Mouse (Mus musculus): ENCODE results near the gene Sergef. TPM values are rescaled to one million over a fixed set of nuclear protein-coding genes. Genes with fewer than 3 reads are reported as not detected.

Sergef gene
- total and polyA plus RNA-seq, 2 experiments from 2014 or later = 46.9 to 50.7 TPM

DNA sequence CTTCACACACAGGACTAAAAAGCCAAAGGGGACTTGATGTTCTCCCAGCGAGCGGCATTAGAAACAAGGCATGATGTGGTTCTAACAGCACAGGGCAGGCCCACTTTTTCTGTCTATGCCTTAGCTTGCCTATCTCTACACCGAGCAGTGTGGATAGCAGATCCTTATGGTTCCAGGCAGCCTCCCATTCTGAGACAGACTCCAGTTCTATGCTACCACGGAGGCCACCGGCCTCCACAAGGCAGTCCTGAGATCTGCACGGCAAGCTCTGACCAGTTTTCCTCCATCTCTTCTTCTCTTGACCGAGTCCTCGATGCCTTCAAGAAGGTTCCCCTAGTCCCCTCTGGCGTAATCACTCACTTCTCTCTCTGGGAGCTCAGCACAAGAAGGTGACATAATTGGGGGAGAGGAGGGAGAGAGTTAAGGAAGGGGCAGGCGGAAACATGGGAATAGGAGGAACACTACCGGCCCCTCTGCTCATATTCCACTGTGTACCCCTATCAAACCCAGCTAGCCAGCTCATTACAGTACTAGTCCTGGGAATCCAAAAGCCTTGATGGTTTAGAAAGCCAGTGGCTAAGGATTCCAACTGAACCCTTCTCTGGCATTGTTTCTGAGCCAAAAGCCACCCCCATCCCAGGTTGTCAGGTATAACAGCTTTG lies 104.7 kb downstream of the Sergef start:
- Histone ChIP-seq H3K9ac (no peak overlapping the region), H3K27me3 (ENCODE audit: insufficient read depth, low read length) (no peaks in the 10 kb centered on the region), H3K4me1 (ENCODE audit: insufficient read depth) (0 out of 2 replicates have a peak, but pooled peaks cover 7% of the 10 kb centered on the region), H3K36me3 (ENCODE audit: insufficient read depth) (no peaks in the 10 kb centered on the region), H3K27ac (ENCODE audit: low read depth, low read length) (peak overlapping the region; percentile 36; the same call in 1 of the 2 replicates), H3K4me2 (ENCODE audit: low read depth) (no peak overlapping the region), H3K9me3 (ENCODE audit: low read length) (no peaks in the 10 kb centered on the region), H3K4me3 (ENCODE audit: low read depth, low read length) (no peak overlapping the region)
- DNase-seq (no peak), ATAC-seq (peak; percentile 34)
- no peak for TF ChIP-seq CTCF (IDR thresholded peaks at IDR 0.05; ENCODE audit: low read depth)
- 77% methylated on average over 11 of the region's 11 CpGs for WGBS

DNA sequence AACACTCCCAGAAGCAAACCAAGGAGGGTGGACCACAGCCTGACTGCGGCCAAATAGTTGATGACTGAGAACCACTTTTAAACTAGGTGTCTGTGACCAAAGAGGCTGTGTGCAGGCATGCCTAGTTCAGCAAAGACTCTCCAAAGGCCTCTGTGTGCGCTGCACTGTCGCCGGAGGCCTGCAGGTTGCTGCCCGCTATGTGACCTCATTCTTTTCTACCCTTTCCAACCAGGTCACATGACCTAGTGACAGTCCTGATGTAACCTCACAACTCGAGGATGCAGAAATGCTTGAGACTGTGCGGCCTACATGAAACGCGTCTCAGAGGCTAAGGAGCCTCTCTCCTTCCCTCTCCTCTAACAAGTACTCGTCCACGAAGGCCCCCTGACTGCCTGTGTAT lies 106.1 kb downstream of the Sergef start:
- 0 out of 2 replicates have a peak, but pooled peaks cover 7% of the 10 kb centered on the region for H3K4me1 ChIP-seq (ENCODE audit: insufficient read depth)

DNA sequence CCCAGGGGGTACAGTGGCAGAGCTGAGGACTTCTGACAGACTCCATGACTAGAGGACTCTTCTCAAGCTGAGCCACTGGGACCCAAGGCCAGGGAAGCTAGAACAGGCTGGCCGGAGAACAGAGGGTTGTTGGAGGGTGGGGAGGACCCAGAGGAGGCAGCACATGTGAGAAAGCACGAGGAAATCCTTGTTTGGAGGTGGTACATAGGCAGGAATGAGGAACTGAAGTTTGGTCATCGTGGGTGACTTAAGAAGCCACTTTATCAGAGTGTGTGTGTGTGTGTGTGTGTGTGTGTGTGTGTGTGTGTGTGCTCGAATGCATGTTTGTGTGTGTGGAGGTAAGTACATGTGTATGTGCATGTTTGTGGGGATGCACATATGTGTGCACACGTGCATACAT lies 108.3 kb downstream of the Sergef start:
- Histone ChIP-seq H3K27ac (ENCODE audit: low read depth, low read length) (no peak overlapping the region), H3K4me2 (ENCODE audit: low read depth) (no peak overlapping the region), H3K9ac (no peak overlapping the region), H3K9me3 (ENCODE audit: low read length) (no peaks in the 10 kb centered on the region), H3K4me1 (ENCODE audit: insufficient read depth) (0 out of 2 replicates have a peak, but pooled peaks cover 7% of the 10 kb centered on the region), H3K4me3 (ENCODE audit: low read depth, low read length) (no peak overlapping the region), H3K36me3 (ENCODE audit: insufficient read depth) (no peaks in the 10 kb centered on the region), H3K27me3 (ENCODE audit: insufficient read depth, low read length) (no peaks in the 10 kb centered on the region)
- ATAC-seq (no peak), DNase-seq (no peak)
- no peak for TF ChIP-seq CTCF (IDR thresholded peaks at IDR 0.05; ENCODE audit: low read depth)
- 87% methylated on average over 5 of the region's 5 CpGs for WGBS

More for the DNA sequence above, 106.1 kb downstream of the Sergef start:
- no peak for DNase-seq
- no peaks in the 10 kb centered on the region for H3K27me3 ChIP-seq (ENCODE audit: insufficient read depth, low read length)
- no peak overlapping the region for H3K9ac ChIP-seq
- no peak overlapping the region for H3K27ac ChIP-seq (ENCODE audit: low read depth, low read length)
- no peak for ATAC-seq
- no peak overlapping the region for H3K4me2 ChIP-seq (ENCODE audit: low read depth)
- WGBS = 81% methylated on average over 11 of the region's 11 CpGs
- no peaks in the 10 kb centered on the region for H3K9me3 ChIP-seq (ENCODE audit: low read length)
- H3K4me3 ChIP-seq (ENCODE audit: low read depth, low read length) = no peak overlapping the region
- no peaks in the 10 kb centered on the region for H3K36me3 ChIP-seq (ENCODE audit: insufficient read depth)
- no peak for TF ChIP-seq CTCF (IDR thresholded peaks at IDR 0.05; ENCODE audit: low read depth)

DNA sequence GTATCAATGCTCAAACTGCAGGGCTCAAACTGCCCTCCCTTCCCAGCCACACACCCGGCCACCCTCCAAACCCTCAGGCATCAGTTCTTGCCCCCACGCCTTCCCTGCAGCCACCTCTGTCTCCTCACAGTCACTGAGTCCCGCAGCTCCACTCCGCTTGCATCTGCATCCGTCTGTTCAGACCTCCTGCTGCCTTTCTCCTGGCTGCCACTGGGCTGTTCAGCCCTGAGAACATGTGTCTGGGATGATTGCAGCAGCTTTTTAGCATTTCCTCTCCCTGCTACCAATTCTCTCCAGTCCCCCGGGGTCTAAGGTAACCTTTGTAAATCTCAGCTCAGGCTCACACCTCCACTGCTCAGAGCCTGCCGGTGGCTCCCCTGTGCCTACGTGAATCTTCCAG lies 109.7 kb downstream of the Sergef start:
- ATAC-seq (peak; percentile 37), DNase-seq (no peak)
- WGBS = 59% methylated on average over 8 of the region's 8 CpGs

DNA sequence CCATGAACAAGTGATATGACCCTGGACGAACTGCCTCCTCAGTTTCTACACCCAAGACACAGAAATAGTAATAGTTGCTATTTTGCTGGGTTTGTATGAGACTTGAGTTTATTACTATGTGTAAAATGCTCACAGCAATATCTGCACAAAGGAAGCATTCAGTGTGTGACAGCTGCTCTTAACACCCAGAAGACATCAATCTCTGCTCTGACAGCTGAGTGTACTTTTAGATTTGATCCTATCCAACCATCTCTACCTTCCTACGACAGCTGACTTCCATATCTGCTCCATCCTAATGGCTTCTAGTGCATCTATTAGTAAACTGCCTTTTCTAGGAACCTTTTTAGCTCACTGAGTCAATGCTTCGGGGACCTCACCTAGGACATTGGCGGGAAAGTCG lies 110.3 kb downstream of the Sergef start:
- H3K27ac ChIP-seq (ENCODE audit: low read depth, low read length) = 0 out of 2 replicates have a peak overlapping the region, but pooled peaks have one; percentile 15
- no peak overlapping the region for H3K9ac ChIP-seq
- TF ChIP-seq CTCF (IDR thresholded peaks at IDR 0.05; ENCODE audit: low read depth) = no peak
- no peak overlapping the region for H3K4me3 ChIP-seq (ENCODE audit: low read depth, low read length)
- no peaks in the 10 kb centered on the region for H3K4me1 ChIP-seq (ENCODE audit: insufficient read depth)
- no peaks in the 10 kb centered on the region for H3K9me3 ChIP-seq (ENCODE audit: low read length)
- DNase-seq (no peak), ATAC-seq (peak; percentile 52; the same call in 1 of the 2 replicates)
- no peaks in the 10 kb centered on the region for H3K36me3 ChIP-seq (ENCODE audit: insufficient read depth)
- H3K4me2 ChIP-seq (ENCODE audit: low read depth) = no peak overlapping the region
- no peaks in the 10 kb centered on the region for H3K27me3 ChIP-seq (ENCODE audit: insufficient read depth, low read length)
- 81% methylated on average over 5 of the region's 5 CpGs for WGBS

More for the DNA sequence above, 109.7 kb downstream of the Sergef start:
- 0 out of 2 replicates have a peak overlapping the region, but pooled peaks have one; percentile 15 for H3K27ac ChIP-seq (ENCODE audit: low read depth, low read length)
- H3K36me3 ChIP-seq (ENCODE audit: insufficient read depth) = no peaks in the 10 kb centered on the region
- no peak overlapping the region for H3K4me3 ChIP-seq (ENCODE audit: low read depth, low read length)
- H3K9ac ChIP-seq = no peak overlapping the region
- no peaks in the 10 kb centered on the region for H3K4me1 ChIP-seq (ENCODE audit: insufficient read depth)
- no peak overlapping the region for H3K4me2 ChIP-seq (ENCODE audit: low read depth)
- no peaks in the 10 kb centered on the region for H3K9me3 ChIP-seq (ENCODE audit: low read length)
- no peaks in the 10 kb centered on the region for H3K27me3 ChIP-seq (ENCODE audit: insufficient read depth, low read length)
- TF ChIP-seq CTCF (IDR thresholded peaks at IDR 0.05; ENCODE audit: low read depth) = 0 out of 2 replicates have a peak, but pooled peaks have one; percentile 11

DNA sequence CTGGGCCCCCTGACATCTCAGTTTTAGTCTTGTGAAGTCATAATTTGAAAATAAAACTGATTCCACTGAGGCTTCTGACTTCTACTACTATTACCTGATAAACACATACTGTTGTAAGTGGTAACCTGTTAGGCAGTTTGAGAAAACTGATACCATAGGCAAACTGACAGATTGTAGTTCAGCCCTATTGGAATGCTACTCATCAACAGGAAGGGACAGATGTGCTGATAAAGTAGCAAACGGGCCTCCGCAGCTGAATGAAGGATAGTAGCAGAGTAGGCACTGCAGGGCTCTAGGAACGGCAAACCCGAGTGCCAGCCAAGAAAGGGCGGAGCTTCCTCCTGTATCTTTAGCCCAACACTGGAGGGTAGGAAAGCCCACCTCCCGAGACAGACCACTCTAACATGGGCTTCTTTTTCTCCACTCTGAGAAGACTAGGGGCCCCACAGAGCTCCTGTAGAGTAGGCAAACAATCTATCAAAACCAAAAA lies 112.9 kb downstream of the Sergef start:
- TF ChIP-seq CTCF (IDR thresholded peaks at IDR 0.05; ENCODE audit: low read depth) = no peak
- H3K4me2 ChIP-seq (ENCODE audit: low read depth) = no peak overlapping the region
- no peak overlapping the region for H3K9ac ChIP-seq
- H3K4me3 ChIP-seq (ENCODE audit: low read depth, low read length) = no peak overlapping the region
- no peak for ATAC-seq
- H3K27me3 ChIP-seq (ENCODE audit: insufficient read depth, low read length) = no peaks in the 10 kb centered on the region
- no peak overlapping the region for H3K27ac ChIP-seq (ENCODE audit: low read depth, low read length)
- H3K9me3 ChIP-seq (ENCODE audit: low read length) = no peaks in the 10 kb centered on the region
- H3K4me1 ChIP-seq (ENCODE audit: insufficient read depth) = no peaks in the 10 kb centered on the region
- H3K36me3 ChIP-seq (ENCODE audit: insufficient read depth) = no peaks in the 10 kb centered on the region
- no peak for DNase-seq
- 49% methylated on average over 6 of the region's 6 CpGs for WGBS

DNA sequence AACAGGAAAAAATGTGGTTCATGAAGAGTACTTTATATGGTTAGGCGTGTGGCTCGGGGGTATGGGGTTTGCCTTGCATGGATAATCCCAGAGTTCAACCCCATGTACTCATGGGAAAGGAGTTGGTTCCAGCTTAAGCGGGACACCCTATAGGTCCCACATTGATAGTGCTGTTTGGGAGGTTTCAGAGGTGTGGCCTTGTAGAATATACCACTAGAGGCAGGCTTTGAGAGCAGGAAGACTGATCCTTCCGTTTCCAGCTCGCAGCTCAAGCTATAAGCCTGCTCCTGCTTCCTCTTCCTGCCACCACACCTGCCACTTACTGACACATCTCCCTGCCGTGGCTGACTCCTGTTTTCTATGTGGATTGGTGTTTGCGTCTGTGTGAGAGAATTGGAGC lies 116.4 kb downstream of the Sergef start:
- WGBS = 89% methylated on average over 7 of the region's 7 CpGs
- no peak for TF ChIP-seq CTCF (IDR thresholded peaks at IDR 0.05; ENCODE audit: low read depth)
- H3K9ac ChIP-seq = no peak overlapping the region
- H3K36me3 ChIP-seq (ENCODE audit: insufficient read depth) = no peaks in the 10 kb centered on the region
- DNase-seq (no peak), ATAC-seq (no peak)
- H3K4me3 ChIP-seq (ENCODE audit: low read depth, low read length) = no peak overlapping the region
- no peak overlapping the region for H3K27ac ChIP-seq (ENCODE audit: low read depth, low read length)
- H3K27me3 ChIP-seq (ENCODE audit: insufficient read depth, low read length) = no peaks in the 10 kb centered on the region
- 0 out of 2 replicates have a peak, but pooled peaks cover 3% of the 10 kb centered on the region for H3K4me1 ChIP-seq (ENCODE audit: insufficient read depth)
- H3K9me3 ChIP-seq (ENCODE audit: low read length) = no peaks in the 10 kb centered on the region
- H3K4me2 ChIP-seq (ENCODE audit: low read depth) = no peak overlapping the region
